Mouse (Mus musculus): ENCODE data around the gene Ugt1a9. TPM values are rescaled to one million over a fixed set of nuclear protein-coding genes. Genes with fewer than 3 reads are reported as not detected.

Ugt1a9 gene
- total RNA-seq, 1 experiment: not detected

DNA sequence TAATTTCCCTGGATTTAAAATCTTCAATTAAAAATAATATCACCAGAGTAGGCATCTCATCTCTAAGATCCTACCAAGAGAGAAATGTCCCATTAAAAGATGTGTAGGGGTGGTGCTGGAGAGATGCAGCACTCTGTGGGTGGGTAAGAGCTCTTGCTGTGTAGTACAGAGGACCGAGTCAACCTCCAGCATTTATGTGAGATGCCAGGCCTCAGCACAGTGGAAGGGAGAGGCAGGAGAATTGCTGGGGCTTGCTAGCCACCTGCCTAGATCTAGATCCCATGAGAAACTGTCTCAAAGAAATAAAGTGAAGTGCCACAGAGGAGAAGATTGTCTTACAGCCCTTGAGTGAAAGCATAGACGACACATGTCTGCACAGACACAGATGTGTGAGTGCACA, 146.0 kb downstream of the Ugt1a9 start:
- Histone ChIP-seq H3K9ac (ENCODE audit: insufficient read depth, low read depth, low read length, poor library complexity, severe bottlenecking) (no peak overlapping the region), H3K27ac (ENCODE audit: insufficient read depth, low read depth, low read length, poor library complexity, severe bottlenecking) (no peak overlapping the region), H3K4me3 (ENCODE audit: insufficient read depth in 1 of 2, low read depth in 1 of 2, low read length in 2 of 2, poor library complexity in 1 of 2, severe bottlenecking in 1 of 2) (no peak overlapping the region), H3K4me1 (ENCODE audit: control insufficient read depth in 2 of 2, insufficient read depth in 2 of 2, low read length in 2 of 2, poor library complexity in 1 of 2) (no peaks in the 10 kb centered on the region), H3K9me3 (ENCODE audit: control insufficient read depth, insufficient read depth, low read depth, low read length) (no peaks in the 10 kb centered on the region), H3K36me3 (ENCODE audit: control insufficient read depth, insufficient read depth, low read length, poor library complexity, severe bottlenecking) (no peaks in the 10 kb centered on the region)
- in situ Hi-C loops (cut with MboI; ENCODE audit: low sequenced_read_pairs in 2 of 2, unreplicated experiment in 2 of 2): no loop called here
- TF ChIP-seq CHD2 (IDR thresholded peaks at IDR 0.05; ENCODE audit: low read depth, low read length): no peak
- no peak for TF ChIP-seq ZC3H11A (IDR thresholded peaks at IDR 0.05; ENCODE audit: borderline replicate concordance, low read depth, low read length)
- TF ChIP-seq HCFC1 (IDR thresholded peaks at IDR 0.05; ENCODE audit: borderline replicate concordance, insufficient read depth, low read length): no peak
- TF ChIP-seq MAFK (IDR thresholded peaks at IDR 0.05; ENCODE audit: insufficient read depth, low read depth, low read length): no peak
- TF ChIP-seq ZNF384 (IDR thresholded peaks at IDR 0.05; ENCODE audit: low read depth, low read length): no peak
- DNase-seq (ENCODE audit: low read depth, low spot score): no peak

DNA sequence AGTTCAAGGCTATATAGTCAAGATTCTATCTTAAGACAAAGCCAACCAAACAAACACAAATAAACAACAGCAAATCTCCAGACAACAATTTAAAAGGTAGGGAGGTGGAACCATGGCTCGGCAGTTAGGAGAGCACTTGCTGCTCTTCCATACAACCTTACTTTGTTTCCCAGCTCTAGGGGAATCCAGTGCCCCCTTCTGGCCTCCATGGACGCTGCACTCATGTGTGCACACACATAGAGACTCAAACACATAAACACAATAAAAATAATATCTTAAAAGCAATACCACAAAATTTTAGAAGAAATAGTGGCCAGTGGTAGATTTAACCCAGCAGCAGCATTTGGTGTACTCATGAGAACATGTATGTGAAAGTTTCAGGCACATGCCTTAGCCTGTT, 146.5 kb downstream of the Ugt1a9 start:
- Histone ChIP-seq H3K4me3 (ENCODE audit: insufficient read depth in 1 of 2, low read depth in 1 of 2, low read length in 2 of 2, poor library complexity in 1 of 2, severe bottlenecking in 1 of 2) (no peak overlapping the region), H3K27ac (ENCODE audit: insufficient read depth, low read depth, low read length, poor library complexity, severe bottlenecking) (no peak overlapping the region), H3K9ac (ENCODE audit: insufficient read depth, low read depth, low read length, poor library complexity, severe bottlenecking) (no peak overlapping the region), H3K36me3 (ENCODE audit: control insufficient read depth, insufficient read depth, low read length, poor library complexity, severe bottlenecking) (no peaks in the 10 kb centered on the region), H3K4me1 (ENCODE audit: control insufficient read depth in 2 of 2, insufficient read depth in 2 of 2, low read length in 2 of 2, poor library complexity in 1 of 2) (no peaks in the 10 kb centered on the region), H3K9me3 (ENCODE audit: control insufficient read depth, insufficient read depth, low read depth, low read length) (no peaks in the 10 kb centered on the region)
- TF ChIP-seq ZNF384 (IDR thresholded peaks at IDR 0.05; ENCODE audit: low read depth, low read length) (no peak), ZC3H11A (IDR thresholded peaks at IDR 0.05; ENCODE audit: borderline replicate concordance, low read depth, low read length) (no peak), CHD2 (IDR thresholded peaks at IDR 0.05; ENCODE audit: low read depth, low read length) (no peak), MAFK (IDR thresholded peaks at IDR 0.05; ENCODE audit: insufficient read depth, low read depth, low read length) (no peak), HCFC1 (IDR thresholded peaks at IDR 0.05; ENCODE audit: borderline replicate concordance, insufficient read depth, low read length) (no peak)
- no peak for DNase-seq (ENCODE audit: low read depth, low spot score)
- in situ Hi-C loops (cut with MboI; ENCODE audit: low sequenced_read_pairs in 2 of 2, unreplicated experiment in 2 of 2): no loop called here

DNA sequence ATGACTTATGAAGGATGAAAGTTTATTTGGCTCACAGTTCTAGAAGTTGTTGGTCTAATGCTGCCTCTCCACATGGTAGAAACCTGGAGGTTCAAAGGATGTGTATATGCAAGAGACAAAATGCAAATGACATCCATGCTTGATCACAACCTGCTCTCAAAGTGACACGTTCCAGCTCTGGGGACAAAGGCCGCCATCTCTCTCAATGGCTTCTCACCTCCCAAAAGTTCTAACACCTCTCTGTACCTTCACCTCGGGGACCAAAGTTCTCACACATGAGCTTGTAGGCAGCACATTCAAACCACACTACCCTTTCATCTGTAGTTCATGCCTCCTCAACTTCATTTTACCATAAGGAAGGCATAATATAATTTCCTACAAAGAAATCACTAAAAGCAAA, 147.0 kb downstream of the Ugt1a9 start:
- Histone ChIP-seq H3K4me3 (ENCODE audit: insufficient read depth in 1 of 2, low read depth in 1 of 2, low read length in 2 of 2, poor library complexity in 1 of 2, severe bottlenecking in 1 of 2) (no peak overlapping the region), H3K4me1 (ENCODE audit: control insufficient read depth in 2 of 2, insufficient read depth in 2 of 2, low read length in 2 of 2, poor library complexity in 1 of 2) (no peaks in the 10 kb centered on the region), H3K9ac (ENCODE audit: insufficient read depth, low read depth, low read length, poor library complexity, severe bottlenecking) (no peak overlapping the region), H3K27ac (ENCODE audit: insufficient read depth, low read depth, low read length, poor library complexity, severe bottlenecking) (no peak overlapping the region), H3K9me3 (ENCODE audit: control insufficient read depth, insufficient read depth, low read depth, low read length) (no peaks in the 10 kb centered on the region), H3K36me3 (ENCODE audit: control insufficient read depth, insufficient read depth, low read length, poor library complexity, severe bottlenecking) (no peaks in the 10 kb centered on the region)
- TF ChIP-seq CHD2 (IDR thresholded peaks at IDR 0.05; ENCODE audit: low read depth, low read length) (no peak), ZNF384 (IDR thresholded peaks at IDR 0.05; ENCODE audit: low read depth, low read length) (no peak), HCFC1 (IDR thresholded peaks at IDR 0.05; ENCODE audit: borderline replicate concordance, insufficient read depth, low read length) (no peak), ZC3H11A (IDR thresholded peaks at IDR 0.05; ENCODE audit: borderline replicate concordance, low read depth, low read length) (no peak), MAFK (IDR thresholded peaks at IDR 0.05; ENCODE audit: insufficient read depth, low read depth, low read length) (no peak)
- no peak for DNase-seq (ENCODE audit: low read depth, low spot score)
- in situ Hi-C loops (cut with MboI; ENCODE audit: low sequenced_read_pairs in 2 of 2, unreplicated experiment in 2 of 2): no loop called here

DNA sequence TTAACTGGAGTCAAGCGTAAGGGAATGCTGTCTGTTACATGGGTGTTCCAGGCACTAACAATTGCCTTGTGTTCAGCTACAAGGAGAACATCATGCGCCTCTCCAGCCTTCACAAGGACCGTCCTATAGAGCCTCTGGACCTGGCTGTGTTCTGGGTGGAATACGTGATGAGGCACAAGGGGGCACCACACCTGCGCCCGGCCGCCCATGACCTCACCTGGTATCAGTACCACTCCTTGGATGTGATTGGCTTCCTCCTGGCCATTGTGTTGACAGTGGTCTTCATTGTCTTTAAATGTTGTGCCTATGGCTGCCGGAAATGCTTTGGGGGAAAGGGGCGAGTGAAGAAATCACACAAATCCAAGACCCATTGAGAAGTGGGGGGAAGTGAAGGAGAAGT, 147.5 kb downstream of the Ugt1a9 start:
- Histone ChIP-seq H3K27ac (ENCODE audit: insufficient read depth, low read depth, low read length, poor library complexity, severe bottlenecking) (no peak overlapping the region), H3K9me3 (ENCODE audit: control insufficient read depth, insufficient read depth, low read depth, low read length) (no peaks in the 10 kb centered on the region), H3K4me1 (ENCODE audit: control insufficient read depth in 2 of 2, insufficient read depth in 2 of 2, low read length in 2 of 2, poor library complexity in 1 of 2) (no peaks in the 10 kb centered on the region), H3K9ac (ENCODE audit: insufficient read depth, low read depth, low read length, poor library complexity, severe bottlenecking) (no peak overlapping the region), H3K36me3 (ENCODE audit: control insufficient read depth, insufficient read depth, low read length, poor library complexity, severe bottlenecking) (no peaks in the 10 kb centered on the region), H3K4me3 (ENCODE audit: insufficient read depth in 1 of 2, low read depth in 1 of 2, low read length in 2 of 2, poor library complexity in 1 of 2, severe bottlenecking in 1 of 2) (no peak overlapping the region)
- no peak for DNase-seq (ENCODE audit: low read depth, low spot score)
- TF ChIP-seq ZC3H11A (IDR thresholded peaks at IDR 0.05; ENCODE audit: borderline replicate concordance, low read depth, low read length) (no peak), ZNF384 (IDR thresholded peaks at IDR 0.05; ENCODE audit: low read depth, low read length) (no peak), CHD2 (IDR thresholded peaks at IDR 0.05; ENCODE audit: low read depth, low read length) (no peak), MAFK (IDR thresholded peaks at IDR 0.05; ENCODE audit: insufficient read depth, low read depth, low read length) (no peak), HCFC1 (IDR thresholded peaks at IDR 0.05; ENCODE audit: borderline replicate concordance, insufficient read depth, low read length) (no peak)
- in situ Hi-C loops (cut with MboI; ENCODE audit: low sequenced_read_pairs in 2 of 2, unreplicated experiment in 2 of 2): no loop called here

- Histone ChIP-seq H3K27ac (ENCODE audit: insufficient read depth, low read depth, low read length, poor library complexity, severe bottlenecking) (no peak overlapping the region), H3K36me3 (ENCODE audit: control insufficient read depth, insufficient read depth, low read length, poor library complexity, severe bottlenecking) (no peaks in the 10 kb centered on the region), H3K4me1 (ENCODE audit: control insufficient read depth in 2 of 2, insufficient read depth in 2 of 2, low read length in 2 of 2, poor library complexity in 1 of 2) (no peaks in the 10 kb centered on the region), H3K9ac (ENCODE audit: insufficient read depth, low read depth, low read length, poor library complexity, severe bottlenecking) (no peak overlapping the region), H3K4me3 (ENCODE audit: insufficient read depth in 1 of 2, low read depth in 1 of 2, low read length in 2 of 2, poor library complexity in 1 of 2, severe bottlenecking in 1 of 2) (no peak overlapping the region), H3K9me3 (ENCODE audit: control insufficient read depth, insufficient read depth, low read depth, low read length) (no peaks in the 10 kb centered on the region)
- DNase-seq (ENCODE audit: low read depth, low spot score): no peak
- TF ChIP-seq MAFK (IDR thresholded peaks at IDR 0.05; ENCODE audit: insufficient read depth, low read depth, low read length): no peak
- no peak for TF ChIP-seq HCFC1 (IDR thresholded peaks at IDR 0.05; ENCODE audit: borderline replicate concordance, insufficient read depth, low read length)
- no peak for TF ChIP-seq ZC3H11A (IDR thresholded peaks at IDR 0.05; ENCODE audit: borderline replicate concordance, low read depth, low read length)
- TF ChIP-seq CHD2 (IDR thresholded peaks at IDR 0.05; ENCODE audit: low read depth, low read length): no peak
- TF ChIP-seq ZNF384 (IDR thresholded peaks at IDR 0.05; ENCODE audit: low read depth, low read length): no peak
- in situ Hi-C loops (cut with MboI; ENCODE audit: low sequenced_read_pairs in 2 of 2, unreplicated experiment in 2 of 2): no loop called here
Observed at GRCm38 (mm10) chr1:88218591-88218990, 148.0 kb downstream of the Ugt1a9 start.
